Mouse (Mus musculus) heart, postnatal 4 days (tissue): ENCODE measurements around the gene Gpr182. TPM values are rescaled to one million over a fixed set of nuclear protein-coding genes. Genes with fewer than 3 reads are reported as not detected.

ENCODE experiments used
- total RNA-seq, 2 experiments: library from RNA; stranded (reverse); gene quantifications; 2 replicates each; pipeline ENCODE4 v1.2.3; 2021

Gpr182 gene
- total RNA-seq, 2 experiments from 2014 or later, result 5.6 to 6.8 TPM

Other genes starting within 250 kb of the Gpr182 start
- gene Ndufa4l2, start 236.8 kb downstream of the Gpr182 start, total RNA-seq, result 10 to 100 TPM; 34.2 to 34.9 TPM
- gene Shmt2, start 229.3 kb downstream of the Gpr182 start, total RNA-seq, result 10 to 100 TPM; 43.7 to 45.1 TPM
- under 1 TPM; 0.83 to 0.97 TPM for gene Nxph4, start 217.2 kb downstream of the Gpr182 start, total RNA-seq
- gene Lrp1, start 130.6 kb downstream of the Gpr182 start, total RNA-seq, result 10 to 100 TPM; 68.8 to 73.0 TPM
- 10 to 100 TPM; 41.7 to 42.1 TPM for gene Stat6, start 108.7 kb downstream of the Gpr182 start, total RNA-seq
- 1 to 10 TPM; 8.9 TPM for gene Nemp1, start 84.8 kb downstream of the Gpr182 start, total RNA-seq
- 10 to 100 TPM; 13.5 to 14.9 TPM for gene Nab2, start 83.2 kb downstream of the Gpr182 start, total RNA-seq
- gene Myo1a, start 46.6 kb downstream of the Gpr182 start, total RNA-seq, result under 1 TPM; 0.10 to 0.36 TPM
- not detected for gene Tac2, start 27.3 kb downstream of the Gpr182 start, total RNA-seq
- 1 to 10 TPM; 9.6 to 9.8 TPM for gene Zbtb39, start 12.2 kb downstream of the Gpr182 start, total RNA-seq
- under 1 TPM; 0.14 TPM for gene Rdh1, start 8.0 kb upstream of the Gpr182 start, total RNA-seq
- under 1 TPM in 1 of 2 experiments, not detected in 1; 0.14 TPM for gene Rdh16f1, start 8.1 kb upstream of the Gpr182 start, total RNA-seq
- gene Rdh9, start 24.7 kb upstream of the Gpr182 start, total RNA-seq, result under 1 TPM in 1 of 2 experiments, not detected in 1; 0.19 TPM
- gene Rdh16, start 49.4 kb upstream of the Gpr182 start, total RNA-seq, result not detected
- gene Rdh19, start 98.2 kb upstream of the Gpr182 start, total RNA-seq, result not detected
- not detected for gene Rdh16f2, start 114.7 kb upstream of the Gpr182 start, total RNA-seq
- gene Rdh7, start 137.1 kb upstream of the Gpr182 start, total RNA-seq, result not detected
- gene Sdr9c7, start 146.8 kb upstream of the Gpr182 start, total RNA-seq, result not detected